Mouse (Mus musculus): ENCODE data around the gene Xpo4.

Gene Xpo4

GRCm38 (mm10) chr14:57535646-57536045 lies 129.6 kb downstream of the Xpo4 start:
- peak; percentile 34 for DNase-seq

DNA sequence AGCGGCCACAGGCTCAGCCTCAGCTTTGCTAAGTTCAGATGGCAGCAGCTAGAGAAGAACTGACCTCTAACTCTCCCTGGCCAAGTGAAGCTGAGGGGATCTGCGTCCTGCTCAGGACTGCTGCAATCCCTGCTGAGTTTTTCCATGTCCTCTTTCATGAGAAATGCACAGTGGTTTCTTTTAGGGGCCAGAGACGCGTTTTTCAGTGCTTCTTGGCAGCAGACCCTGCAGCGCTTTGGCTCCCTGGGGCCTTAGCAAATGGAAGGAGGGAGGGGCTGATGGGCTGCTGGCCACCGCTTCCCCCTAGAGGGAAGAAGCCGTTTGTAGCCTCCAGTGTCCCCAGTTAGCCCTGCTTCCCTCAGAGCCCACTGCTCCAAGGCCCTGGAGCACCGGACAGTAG lies 130.3 kb downstream of the Xpo4 start:
- DNase-seq, result no peak

GRCm38 (mm10) chr14:57534346-57534745 lies 130.9 kb downstream of the Xpo4 start:
- DNase-seq, result no peak

GRCm38 (mm10) chr14:57533841-57534240 lies 131.4 kb downstream of the Xpo4 start:
- no peak for DNase-seq

- DNase-seq, result no peak
Observed at GRCm38 (mm10) chr14:57533214-57533613, 132.0 kb downstream of the Xpo4 start.

- no peak for DNase-seq
Observed at GRCm38 (mm10) chr14:57532577-57532976, 132.7 kb downstream of the Xpo4 start.

- no peak for DNase-seq
Observed at GRCm38 (mm10) chr14:57529786-57530515, 135.3 kb downstream of the Xpo4 start.

DNA sequence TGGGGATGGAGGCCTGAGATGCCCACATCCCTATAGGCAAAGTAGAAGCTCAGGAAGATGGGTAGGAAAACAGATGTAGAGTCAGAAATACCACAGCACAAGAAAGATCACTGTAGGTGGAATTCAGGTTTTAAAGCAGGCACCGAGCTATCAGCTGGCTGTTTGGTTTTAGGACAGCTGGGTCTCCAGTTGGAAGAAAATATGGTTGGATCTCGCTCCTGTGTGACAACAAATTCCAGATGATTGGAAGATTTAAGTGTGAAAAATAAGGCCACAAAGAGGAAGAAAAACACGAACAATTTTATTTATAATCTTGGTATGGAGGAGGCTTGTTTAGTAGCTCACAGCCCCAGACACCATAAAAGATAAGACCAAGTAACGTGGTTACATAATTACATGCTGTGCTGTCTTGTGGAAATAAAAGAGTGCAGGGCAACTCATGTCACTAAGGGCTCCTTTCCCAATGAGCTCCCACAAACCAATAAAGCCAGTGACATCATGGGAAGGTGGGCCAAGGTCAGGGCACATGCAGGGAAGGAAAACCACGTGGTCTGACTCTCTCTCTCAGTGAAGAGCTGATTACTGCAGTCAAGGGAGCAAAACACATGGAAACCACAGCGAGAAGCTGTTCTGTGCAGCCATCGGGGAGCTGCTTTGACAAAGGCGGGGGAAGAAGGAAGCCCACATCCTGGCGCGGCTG lies 136.0 kb downstream of the Xpo4 start:
- no peak for DNase-seq

DNA sequence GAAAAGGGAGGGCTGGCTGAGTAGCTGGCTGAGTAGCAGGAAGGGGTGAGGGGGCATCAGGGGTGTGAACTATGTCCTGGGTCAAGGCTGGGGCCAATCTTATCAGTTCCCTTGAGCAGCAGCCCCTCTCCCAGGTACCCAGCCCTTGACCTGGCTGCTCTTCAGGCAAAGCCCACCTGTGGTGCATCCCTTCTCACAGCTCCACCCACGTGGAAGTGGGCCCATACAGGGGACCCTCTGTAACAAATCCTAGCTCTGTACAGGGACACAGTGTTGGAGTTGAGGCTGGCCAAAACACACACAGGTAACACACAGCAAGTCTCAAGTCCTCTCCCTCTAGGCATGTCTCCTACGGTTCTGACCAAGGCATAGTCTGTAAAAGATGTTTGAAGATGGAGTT lies 137.6 kb downstream of the Xpo4 start:
- no peak for DNase-seq
